Mouse (Mus musculus): ENCODE data around the gene Ptgir.

Gene Ptgir

DNA sequence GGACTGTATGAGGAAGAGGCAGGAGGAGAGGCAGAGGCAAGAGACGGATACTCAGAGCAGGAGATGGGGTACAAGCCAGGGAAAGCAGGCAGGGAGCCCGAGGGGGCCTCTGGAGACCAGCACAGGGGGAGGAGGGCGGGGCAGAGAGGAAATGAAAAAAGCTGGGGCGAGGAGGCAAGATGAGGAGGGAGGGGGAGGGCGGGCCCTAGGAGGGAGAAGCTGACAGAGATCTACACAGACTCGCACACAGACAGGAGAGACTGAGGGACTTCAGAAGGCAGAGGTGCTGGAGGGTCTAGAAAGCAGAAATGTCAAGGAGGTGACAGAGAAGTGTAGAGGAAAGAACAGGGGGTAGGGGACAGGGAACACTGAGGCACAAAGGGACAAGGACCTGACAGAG is at the start of gene Ptgir:
Ptgir (plus strand) TSS at position 210 of the 400 bp plus-strand sequence.
- in situ Hi-C loops (cut with MboI; ENCODE audit: low pct_unique_long_range_greater_than_20kb in 1 of 2, low sequenced_read_pairs in 2 of 2, unreplicated experiment in 1 of 2) = no loop called here

DNA sequence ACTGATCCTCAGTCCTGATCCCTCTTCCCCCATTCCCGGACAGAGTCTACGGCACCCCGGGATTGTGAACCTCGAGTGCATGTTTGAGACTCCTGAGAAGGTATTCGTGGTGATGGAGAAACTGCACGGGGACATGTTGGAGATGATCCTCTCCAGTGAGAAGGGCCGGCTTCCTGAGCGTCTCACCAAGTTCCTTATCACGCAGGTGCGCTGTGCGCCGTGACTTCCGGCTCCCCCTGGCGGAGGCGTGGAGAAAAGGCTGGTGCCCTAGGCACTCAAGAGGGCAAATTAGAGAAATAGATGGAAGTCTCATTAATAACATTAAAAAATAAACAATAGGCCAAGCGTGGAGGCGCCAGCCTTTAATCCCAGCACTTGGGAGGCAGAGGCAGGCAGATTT is 48.0 kb upstream of the Ptgir start:
- in situ Hi-C loops (cut with MboI; ENCODE audit: low pct_unique_long_range_greater_than_20kb in 1 of 2, low sequenced_read_pairs in 2 of 2, unreplicated experiment in 1 of 2) = no loop called here

DNA sequence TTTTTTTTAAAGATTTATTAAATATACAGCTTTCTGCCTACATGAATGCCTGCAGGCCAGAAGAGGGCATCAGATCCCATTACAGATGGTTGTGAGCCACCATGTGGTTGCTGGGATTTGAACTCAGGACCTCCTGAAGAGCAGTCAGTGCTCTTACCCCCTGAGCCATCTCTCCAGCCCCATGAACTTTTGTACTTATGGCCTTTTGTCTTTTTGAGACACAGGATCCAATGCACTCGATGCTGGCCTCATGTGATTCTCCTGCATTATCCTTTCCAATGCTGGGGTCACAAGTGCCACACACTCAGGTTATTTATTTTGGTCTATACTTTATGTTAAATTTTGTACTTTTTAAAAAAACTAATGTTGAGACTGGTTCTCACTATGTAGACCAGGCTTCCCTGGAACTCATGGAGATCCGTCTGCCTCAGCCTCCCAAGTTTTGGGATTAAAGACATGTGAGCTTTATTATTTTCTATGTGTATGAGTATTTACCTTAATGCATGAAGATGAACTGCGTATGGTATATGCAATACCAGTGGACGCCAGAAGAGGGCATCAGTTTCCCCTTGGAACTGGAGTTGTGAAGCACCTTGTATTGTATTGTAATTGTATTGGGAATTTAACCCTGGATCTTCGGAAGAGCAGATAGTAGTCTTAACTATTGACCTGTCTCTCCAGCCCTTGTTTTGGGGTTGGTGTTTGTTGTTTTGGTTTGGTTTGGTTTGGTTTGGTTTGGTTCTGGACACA is 46.2 kb upstream of the Ptgir start:
- in situ Hi-C loops (cut with MboI; ENCODE audit: low pct_unique_long_range_greater_than_20kb in 1 of 2, low sequenced_read_pairs in 2 of 2, unreplicated experiment in 1 of 2) = no loop called here

DNA sequence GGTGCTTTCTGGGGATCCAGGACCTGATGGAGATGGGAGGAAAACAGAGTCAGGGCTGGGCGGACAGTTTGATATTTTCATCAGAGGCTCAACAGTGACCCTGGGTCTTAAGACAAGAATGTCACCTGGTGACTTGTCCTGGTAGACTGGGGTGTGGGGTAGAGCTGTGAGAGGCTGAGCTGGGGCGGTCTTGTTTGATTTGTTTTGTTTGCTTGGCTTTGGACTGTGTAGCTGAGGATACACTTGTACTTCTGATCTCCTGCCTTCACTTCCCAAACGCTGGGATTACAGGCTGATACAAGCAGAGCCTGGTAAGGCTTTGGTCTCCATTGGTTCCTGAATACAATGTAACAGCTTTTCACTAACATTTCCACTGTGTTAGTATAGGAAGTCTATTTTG is 38.8 kb upstream of the Ptgir start:
- in situ Hi-C loops (cut with MboI; ENCODE audit: low pct_unique_long_range_greater_than_20kb in 1 of 2, low sequenced_read_pairs in 2 of 2, unreplicated experiment in 1 of 2) = no loop called here

DNA sequence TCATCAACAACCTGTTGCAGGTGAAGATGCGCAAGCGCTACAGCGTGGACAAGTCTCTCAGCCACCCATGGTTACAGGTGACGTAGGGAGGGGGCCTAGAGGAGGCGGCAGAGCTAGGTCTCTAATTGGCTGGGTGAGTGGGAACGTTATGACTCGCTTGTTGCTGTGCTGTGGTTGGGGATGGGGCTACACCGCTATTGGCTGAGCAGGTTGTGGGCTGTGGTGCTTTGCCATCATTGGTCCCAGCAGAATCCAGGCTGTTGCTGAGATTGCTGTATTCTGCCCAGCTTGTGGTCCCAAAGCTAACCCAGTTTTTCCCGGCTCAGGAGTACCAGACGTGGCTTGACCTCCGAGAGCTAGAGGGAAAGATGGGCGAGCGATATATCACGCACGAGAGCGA is 36.8 kb upstream of the Ptgir start:
- in situ Hi-C loops (cut with MboI; ENCODE audit: low pct_unique_long_range_greater_than_20kb in 1 of 2, low sequenced_read_pairs in 2 of 2, unreplicated experiment in 1 of 2) = no loop called here

DNA sequence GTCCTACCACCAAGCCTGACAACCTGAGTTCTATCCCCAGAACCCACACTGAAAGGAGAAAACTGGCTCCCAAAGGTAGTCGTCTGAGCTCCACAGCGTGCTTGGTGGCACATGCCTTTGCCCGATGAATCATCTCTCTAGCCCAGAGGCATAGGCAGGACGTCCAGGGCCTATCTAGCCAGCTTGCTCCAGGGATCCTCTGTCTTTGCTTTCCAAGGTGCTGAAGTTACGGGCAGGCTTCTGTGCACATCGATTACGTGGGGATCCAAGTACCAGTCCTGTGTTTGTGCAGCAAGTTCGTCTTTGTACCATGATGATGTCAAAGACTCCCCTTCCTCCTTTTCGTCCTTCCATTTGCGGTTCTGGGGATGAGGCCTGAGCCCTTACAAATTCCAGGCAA is 34.7 kb upstream of the Ptgir start:
- in situ Hi-C loops (cut with MboI; ENCODE audit: low pct_unique_long_range_greater_than_20kb in 1 of 2, low sequenced_read_pairs in 2 of 2, unreplicated experiment in 1 of 2) = no loop called here

DNA sequence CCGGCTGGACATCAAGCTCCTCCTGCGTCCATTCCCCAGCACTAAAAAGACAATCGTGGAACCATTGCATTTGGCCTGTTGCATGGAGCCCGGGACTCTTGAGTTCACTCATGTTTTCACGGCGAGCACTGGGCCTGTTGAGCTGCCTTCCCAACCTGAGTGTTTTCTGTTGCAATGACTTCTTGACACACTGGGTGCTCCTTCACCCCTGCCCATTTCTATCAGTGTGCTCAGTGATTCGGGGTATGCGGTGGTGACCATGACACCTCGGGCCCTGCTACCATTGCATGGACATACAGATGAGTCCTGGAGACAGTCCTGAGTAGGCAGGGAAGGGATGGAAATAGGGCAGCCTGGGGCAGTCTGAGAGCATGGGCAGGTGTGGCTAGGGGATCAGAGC is 33.8 kb upstream of the Ptgir start:
- in situ Hi-C loops (cut with MboI; ENCODE audit: low pct_unique_long_range_greater_than_20kb in 1 of 2, low sequenced_read_pairs in 2 of 2, unreplicated experiment in 1 of 2) = no loop called here

DNA sequence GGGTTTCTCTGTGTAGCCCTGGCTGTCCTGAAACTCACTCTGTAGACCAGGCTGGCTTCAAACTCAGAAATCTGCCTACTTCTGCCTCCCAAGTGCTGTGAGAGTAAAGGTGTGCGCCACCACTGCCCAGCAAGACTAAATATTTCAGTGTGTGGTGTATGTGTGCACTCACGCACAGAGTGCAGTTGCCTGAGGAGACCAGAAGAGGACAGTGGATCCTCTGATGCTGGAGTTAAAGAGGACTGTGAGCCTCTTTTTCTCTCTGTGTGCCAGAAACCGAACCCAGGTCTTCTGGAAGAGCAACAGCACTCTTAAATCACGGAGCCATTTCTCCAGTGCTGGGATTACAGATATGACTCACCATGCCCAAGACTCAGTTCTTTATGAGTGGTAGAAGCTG is 32.9 kb upstream of the Ptgir start:
- in situ Hi-C loops (cut with MboI; ENCODE audit: low pct_unique_long_range_greater_than_20kb in 1 of 2, low sequenced_read_pairs in 2 of 2, unreplicated experiment in 1 of 2) = no loop called here

DNA sequence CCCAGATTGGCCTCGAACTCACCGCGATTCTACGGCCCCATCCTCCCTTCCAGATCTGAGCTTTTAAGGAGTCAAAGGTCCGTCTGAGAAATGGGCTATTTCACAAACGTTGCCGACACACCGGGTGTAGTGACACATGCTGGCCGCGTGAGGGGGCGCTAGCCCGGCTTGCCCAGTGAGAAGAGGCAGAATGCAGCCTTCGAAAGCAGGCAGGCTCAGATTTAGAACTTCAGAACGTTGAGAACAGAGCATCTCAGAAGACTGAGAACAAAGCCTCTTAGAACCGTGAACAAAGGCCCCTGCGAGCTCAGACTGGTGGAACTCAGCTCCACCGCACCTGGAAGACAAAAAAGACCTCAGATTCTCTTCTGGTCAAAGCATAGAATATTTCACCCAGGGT is 32.1 kb upstream of the Ptgir start:
- in situ Hi-C loops (cut with MboI; ENCODE audit: low pct_unique_long_range_greater_than_20kb in 1 of 2, low sequenced_read_pairs in 2 of 2, unreplicated experiment in 1 of 2) = no loop called here

DNA sequence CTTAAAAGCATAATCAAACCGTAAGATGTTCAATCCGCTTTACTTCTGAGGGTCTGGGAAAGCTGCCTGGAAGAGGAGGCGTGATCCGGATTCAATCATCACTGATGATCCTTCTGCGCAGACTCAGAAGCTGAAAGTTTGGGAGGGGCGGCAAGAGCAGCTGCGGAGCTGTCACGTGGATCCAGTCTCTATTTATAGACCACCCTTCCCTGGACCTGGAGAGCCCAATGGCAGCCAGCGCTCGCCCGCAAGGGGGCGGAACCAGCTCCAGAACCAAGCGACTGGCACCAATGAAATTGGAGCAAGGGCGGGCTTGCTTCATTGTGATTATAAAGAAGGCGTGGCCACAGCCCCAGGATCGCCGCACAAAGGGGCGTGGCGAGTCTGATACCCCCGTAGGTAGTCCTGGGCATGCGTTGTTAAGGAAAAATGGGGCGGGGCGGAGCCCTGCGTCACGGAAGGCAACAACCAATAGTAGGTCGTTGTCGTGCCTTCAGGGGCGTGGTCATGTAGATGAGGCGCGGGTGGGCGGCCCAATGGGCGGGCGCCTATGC is 31.5 kb upstream of the Ptgir start:
- in situ Hi-C loops (cut with MboI; ENCODE audit: low pct_unique_long_range_greater_than_20kb in 1 of 2, low sequenced_read_pairs in 2 of 2, unreplicated experiment in 1 of 2) = no loop called here

DNA sequence AGATGAGACGGTGACA is 31.2 kb upstream of the Ptgir start, which contains the start of gene Dact3:
Dact3 (plus strand) TSS at position 8 of the 16 bp plus-strand sequence.
- in situ Hi-C loops (cut with MboI; ENCODE audit: low pct_unique_long_range_greater_than_20kb in 1 of 2, low sequenced_read_pairs in 2 of 2, unreplicated experiment in 1 of 2) = no loop called here

DNA sequence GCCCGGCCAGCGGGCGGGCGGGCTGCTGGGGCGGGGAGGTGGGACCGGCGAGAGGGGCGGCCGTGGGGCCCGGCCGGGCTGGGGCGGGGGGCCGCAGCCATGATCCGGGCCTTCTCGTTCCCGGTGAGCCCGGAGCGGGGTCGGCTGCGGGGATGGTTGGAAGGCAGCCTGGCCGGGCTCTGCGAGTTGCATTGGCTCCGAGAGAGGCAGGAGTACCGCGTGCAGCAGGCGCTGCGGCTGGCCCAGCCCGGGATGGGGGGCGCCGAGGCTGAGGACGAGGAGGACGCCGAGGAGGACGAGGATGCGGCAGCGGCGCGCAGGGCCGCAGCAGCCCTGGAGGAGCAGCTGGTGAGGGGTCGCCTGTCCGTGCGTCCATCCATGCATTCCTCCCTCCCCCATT is 31.0 kb upstream of the Ptgir start:
- in situ Hi-C loops (cut with MboI; ENCODE audit: low pct_unique_long_range_greater_than_20kb in 1 of 2, low sequenced_read_pairs in 2 of 2, unreplicated experiment in 1 of 2) = no loop called here

DNA sequence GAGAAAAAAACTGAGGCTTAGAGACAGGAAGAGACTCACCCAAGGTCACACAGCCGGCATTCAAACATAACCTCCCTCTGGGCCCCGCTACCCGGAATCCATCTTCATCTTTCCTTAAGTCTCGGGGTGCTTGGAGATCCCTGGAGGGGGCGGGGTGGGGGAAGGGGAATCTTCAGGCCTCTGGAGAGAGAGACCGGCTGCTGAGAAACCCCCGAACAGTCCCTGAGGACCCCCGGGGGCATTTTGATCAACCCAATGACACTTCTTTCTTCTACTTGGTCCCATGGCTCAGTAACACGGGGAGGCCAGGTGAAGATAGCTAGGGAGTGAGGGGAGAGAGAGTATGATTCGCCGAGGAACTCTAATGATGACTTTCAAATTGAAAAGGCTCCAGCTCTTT is 30.3 kb upstream of the Ptgir start:
- in situ Hi-C loops (cut with MboI; ENCODE audit: low pct_unique_long_range_greater_than_20kb in 1 of 2, low sequenced_read_pairs in 2 of 2, unreplicated experiment in 1 of 2) = no loop called here

DNA sequence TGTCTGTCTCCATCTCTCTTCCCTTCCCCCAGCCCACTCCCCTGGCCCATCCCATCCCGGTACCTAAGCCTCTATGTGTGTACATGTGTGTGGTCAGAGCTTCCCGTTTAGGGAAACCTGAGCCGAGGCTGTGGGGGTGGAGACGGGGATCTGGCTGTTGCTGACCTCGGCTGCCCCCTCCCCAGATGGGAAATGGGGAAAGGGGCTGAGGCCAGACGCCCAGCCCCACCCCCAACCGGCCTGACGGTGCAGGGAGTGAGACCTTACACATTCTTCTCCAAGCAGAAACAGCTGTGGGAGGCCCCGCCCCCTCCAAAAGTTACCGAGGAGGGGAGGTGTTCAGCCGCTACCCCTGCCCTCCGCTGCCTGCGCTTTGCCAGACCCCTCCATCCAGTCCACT is 29.7 kb upstream of the Ptgir start:
- in situ Hi-C loops (cut with MboI; ENCODE audit: low pct_unique_long_range_greater_than_20kb in 1 of 2, low sequenced_read_pairs in 2 of 2, unreplicated experiment in 1 of 2) = no loop called here

DNA sequence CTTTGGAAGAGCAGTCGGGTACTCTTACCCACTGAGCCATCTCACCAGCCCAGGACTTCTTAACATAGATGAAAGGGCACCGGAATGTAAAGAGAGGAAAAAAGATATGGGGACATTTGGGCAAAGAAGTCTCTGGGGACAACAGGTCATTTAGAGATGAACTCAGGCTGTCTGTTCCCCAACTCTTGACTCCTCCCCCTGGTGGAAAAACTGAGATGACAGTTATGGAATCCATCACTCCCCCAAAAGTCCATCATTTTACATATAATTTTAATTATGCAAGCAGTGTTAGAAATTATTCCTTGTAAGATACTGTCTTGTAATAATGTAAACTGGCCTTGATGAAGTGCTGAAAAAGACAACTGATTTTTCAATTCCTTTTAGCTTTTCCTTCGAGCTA is 28.6 kb upstream of the Ptgir start:
- in situ Hi-C loops (cut with MboI; ENCODE audit: low pct_unique_long_range_greater_than_20kb in 1 of 2, low sequenced_read_pairs in 2 of 2, unreplicated experiment in 1 of 2) = no loop called here

DNA sequence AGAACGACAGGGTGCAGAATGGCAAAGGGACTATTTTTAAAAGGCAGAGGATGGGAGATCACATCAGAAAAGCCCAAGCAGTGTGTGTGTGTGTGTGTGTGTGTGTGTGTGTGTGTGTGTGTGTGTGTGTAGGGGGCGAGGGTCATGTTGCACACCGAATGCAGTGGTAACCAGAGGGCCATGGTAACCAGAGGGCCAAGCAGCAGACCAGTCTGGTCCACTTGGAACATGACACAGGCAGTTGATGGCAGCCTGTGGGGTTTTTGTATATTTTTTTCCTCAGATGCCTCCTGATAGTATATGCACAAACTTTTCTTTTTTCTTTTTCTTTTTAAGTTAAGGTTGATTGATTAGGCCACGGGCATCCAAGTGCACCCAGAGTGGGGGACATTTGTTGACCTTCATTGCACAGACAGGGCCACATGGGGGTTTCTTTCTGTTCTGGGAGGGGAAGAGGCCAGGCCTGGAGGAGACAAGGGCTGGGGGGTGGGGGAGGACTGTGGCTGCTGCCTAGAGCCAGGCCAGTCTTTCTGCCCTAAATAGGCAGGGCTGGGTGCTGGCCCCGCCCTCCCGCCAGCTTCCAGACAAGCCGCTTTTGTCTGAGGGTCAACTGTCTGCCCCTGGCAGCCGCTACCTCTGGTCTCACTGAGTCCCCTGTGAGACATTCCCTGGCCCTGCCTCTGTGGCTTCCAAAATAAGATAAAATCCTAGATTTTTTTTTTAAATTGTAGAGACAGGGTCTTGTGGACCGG is 26.3 kb upstream of the Ptgir start:
- in situ Hi-C loops (cut with MboI; ENCODE audit: low pct_unique_long_range_greater_than_20kb in 1 of 2, low sequenced_read_pairs in 2 of 2, unreplicated experiment in 1 of 2) = loop anchor here in 1 of 2 experiments (5.0 kb wide), 1 partner anchor 42 kb away; the partner anchor contains the start of gene Calm3

DNA sequence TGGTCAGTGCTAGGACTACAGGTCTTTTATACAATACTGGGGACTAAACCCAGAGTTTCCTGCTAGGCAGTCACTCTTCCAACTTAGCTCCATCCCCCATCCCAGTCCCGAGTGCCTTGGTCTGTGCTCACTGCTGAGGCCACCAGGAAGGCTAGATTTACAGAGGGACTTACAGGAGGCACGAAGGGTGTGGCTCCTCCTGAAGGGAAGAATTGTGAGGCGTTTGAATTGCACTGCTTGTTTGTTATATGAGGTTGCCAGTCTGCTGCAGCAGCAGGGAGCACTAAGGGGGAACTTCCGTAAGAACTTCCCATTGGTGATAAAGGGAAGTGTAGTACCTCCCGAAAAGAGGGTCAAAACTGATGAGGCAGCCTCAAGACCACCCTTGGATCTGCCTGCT is 25.7 kb upstream of the Ptgir start:
- in situ Hi-C loops (cut with MboI; ENCODE audit: low pct_unique_long_range_greater_than_20kb in 1 of 2, low sequenced_read_pairs in 2 of 2, unreplicated experiment in 1 of 2) = loop anchor here in 1 of 2 experiments (5.0 kb wide), 1 partner anchor 42 kb away; the partner anchor contains the start of gene Calm3

DNA sequence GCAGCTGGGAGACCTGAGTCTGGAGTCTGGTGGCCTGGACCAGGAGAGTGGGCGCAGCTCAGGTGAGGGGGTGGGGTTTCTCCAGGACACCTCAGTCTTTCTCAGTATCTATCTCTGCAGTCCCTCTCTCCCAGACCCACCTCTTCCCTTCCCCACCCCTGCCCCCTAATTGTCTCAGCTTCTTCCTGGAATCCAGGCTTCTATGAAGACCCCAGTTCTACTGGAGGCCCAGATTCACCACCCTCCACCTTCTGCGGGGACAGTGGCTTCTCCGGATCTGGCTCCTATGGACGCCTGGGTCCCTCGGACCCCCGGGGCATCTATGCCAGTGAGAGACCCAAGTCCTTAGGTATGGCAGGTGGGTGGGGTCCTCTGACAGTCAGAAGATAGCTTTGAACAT is 23.1 kb upstream of the Ptgir start:
- in situ Hi-C loops (cut with MboI; ENCODE audit: low pct_unique_long_range_greater_than_20kb in 1 of 2, low sequenced_read_pairs in 2 of 2, unreplicated experiment in 1 of 2) = loop anchor here in 1 of 2 experiments (5.0 kb wide), 1 partner anchor 39 kb away; the partner anchor contains the start of gene Calm3

DNA sequence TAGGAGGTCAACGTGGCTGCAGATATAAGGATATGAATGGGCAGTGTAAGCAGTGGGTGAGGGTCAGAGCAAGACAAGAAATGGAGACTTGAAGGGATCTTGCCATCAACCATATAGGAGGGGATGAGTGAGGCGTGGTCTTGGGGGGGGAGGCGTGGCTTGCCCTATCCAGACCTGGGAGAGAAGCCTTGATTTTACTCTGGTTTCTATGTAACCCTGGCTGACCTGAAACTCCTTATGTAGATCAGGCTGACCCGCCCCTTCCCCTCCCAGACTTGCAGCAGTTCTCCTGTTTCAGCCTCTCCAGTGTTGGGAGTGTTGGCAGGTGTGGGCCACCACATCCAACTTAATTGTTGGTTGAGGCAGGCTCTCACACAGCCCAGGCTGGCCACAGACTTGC is 22.0 kb upstream of the Ptgir start:
- in situ Hi-C loops (cut with MboI; ENCODE audit: low pct_unique_long_range_greater_than_20kb in 1 of 2, low sequenced_read_pairs in 2 of 2, unreplicated experiment in 1 of 2) = loop anchor here in 1 of 2 experiments (5.0 kb wide), 1 partner anchor 38 kb away; the partner anchor contains the start of gene Calm3

DNA sequence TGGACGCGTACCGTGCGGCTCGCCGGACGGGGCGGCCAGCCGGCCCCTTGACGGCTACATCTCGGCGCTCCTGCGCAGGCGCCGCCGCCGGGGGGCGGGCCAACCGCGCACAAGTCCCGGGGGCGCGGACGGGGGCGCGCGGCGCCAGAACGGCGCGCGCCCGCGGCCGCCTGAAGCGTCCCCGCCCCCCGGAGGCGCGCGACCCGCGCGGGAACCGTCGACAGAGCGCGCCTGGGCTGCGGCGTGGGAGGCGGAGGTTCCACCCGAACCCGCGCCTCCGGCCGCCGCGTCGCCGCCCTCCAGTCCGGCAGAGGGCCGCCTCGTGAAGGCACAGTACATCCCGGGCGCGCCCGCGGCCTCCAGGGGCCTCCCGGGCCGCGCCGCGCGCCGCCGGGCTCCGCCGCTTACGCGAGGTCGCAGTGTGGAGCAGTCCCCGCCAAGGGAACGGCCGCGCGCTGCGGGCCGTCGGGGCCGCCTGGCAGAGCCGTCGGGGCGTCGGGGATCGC is 21.0 kb upstream of the Ptgir start:
- in situ Hi-C loops (cut with MboI; ENCODE audit: low pct_unique_long_range_greater_than_20kb in 1 of 2, low sequenced_read_pairs in 2 of 2, unreplicated experiment in 1 of 2) = no loop called here
